Mouse (Mus musculus): ENCODE data around the gene Krt81.

DNA sequence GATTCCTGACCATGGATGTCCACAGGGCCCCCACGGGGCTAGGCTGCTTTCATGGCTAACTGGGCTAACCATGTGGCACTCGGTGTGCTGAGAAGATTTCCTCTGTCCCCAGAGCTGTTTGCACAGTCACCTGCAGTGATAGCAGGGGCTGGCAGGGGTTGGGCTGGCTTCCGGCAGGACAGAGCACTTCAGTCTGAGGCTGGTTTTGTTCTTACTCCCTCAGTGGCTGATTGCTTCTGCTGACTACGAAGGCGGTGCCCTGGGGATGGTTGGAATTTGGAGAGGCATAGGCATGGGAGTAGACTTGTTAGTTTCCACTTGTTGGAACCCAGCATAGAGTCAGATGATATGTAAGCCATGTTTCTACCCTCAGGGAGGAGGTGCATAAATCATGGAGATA is 38.6 kb downstream of the Krt81 start:
- TF ChIP-seq CTCF (IDR thresholded peaks at IDR 0.05; ENCODE audit: extremely low read depth, insufficient read length, insufficient replicate concordance, low read depth, low read length): no peak
- TF ChIP-seq POLR2A (IDR thresholded peaks at IDR 0.05; ENCODE audit: low read depth, low read length): no peak

All from small intestine, adult 2 months (tissue).